Mouse (Mus musculus): ENCODE results near the gene Ikzf1.

- no peak for TF ChIP-seq GATA1 (IDR thresholded peaks at IDR 0.05; ENCODE audit: low read length)
- no peak for TF ChIP-seq TAL1 (IDR thresholded peaks at IDR 0.05; ENCODE audit: low read length)
Observed at GRCm38 (mm10) chr11:11687551-11688185, 2.9 kb downstream of the Ikzf1 start.

Data from erythroblast, embryonic 14.5 days (primary cell).